Mouse (Mus musculus) embryonic fibroblast, embryonic 13.5 days (primary cell): Measurements from ENCODE around the gene Hoxb5. TPM values are rescaled to one million over a fixed set of nuclear protein-coding genes. Genes with fewer than 3 reads are reported as not detected.

Source experiments
- H3K27ac ChIP-seq: 2 replicates; pipeline ENCODE4 v1.5.1; 2012; ENCODE audit warnings: low read length, control low read depth, inconsistent platforms; ENCODE audit not compliant: insufficient read depth
- H3K4me1 ChIP-seq: 2 replicates; pipeline ENCODE4 v1.6.1; 2011; ENCODE audit warnings: low read length; ENCODE audit not compliant: control insufficient read depth, insufficient read depth
- H3K4me3 ChIP-seq: 2 replicates; pipeline ENCODE4 v1.5.1; 2011; ENCODE audit warnings: mild to moderate bottlenecking, control low read depth, low read length; ENCODE audit not compliant: insufficient read depth
- CTCF ChIP-seq: IDR thresholded peaks from 2 replicates; pipeline ENCODE4 v1.5.1; 2011; ENCODE audit warnings: mild to moderate bottlenecking, control low read depth, low read length, moderate library complexity, borderline replicate concordance; ENCODE audit not compliant: insufficient read depth
- POLR2A ChIP-seq: IDR thresholded peaks from 2 replicates; pipeline ENCODE4 v1.6.1; 2011; ENCODE audit warnings: low read depth, mild to moderate bottlenecking, control low read depth, low read length, moderate library complexity
- polyA plus RNA-seq: library from polyadenylated mRNA; stranded (reverse); fragments of >200 nt; gene quantifications from 2 replicates; pipeline ENCODE4 v1.2.4, GENCODE M21; 2011; ENCODE audit warnings: low read depth; ENCODE audit not compliant: missing spikeins, insufficient read length

Hoxb5 gene
- polyA plus RNA-seq, 1 experiment = 4.1 TPM

DNA sequence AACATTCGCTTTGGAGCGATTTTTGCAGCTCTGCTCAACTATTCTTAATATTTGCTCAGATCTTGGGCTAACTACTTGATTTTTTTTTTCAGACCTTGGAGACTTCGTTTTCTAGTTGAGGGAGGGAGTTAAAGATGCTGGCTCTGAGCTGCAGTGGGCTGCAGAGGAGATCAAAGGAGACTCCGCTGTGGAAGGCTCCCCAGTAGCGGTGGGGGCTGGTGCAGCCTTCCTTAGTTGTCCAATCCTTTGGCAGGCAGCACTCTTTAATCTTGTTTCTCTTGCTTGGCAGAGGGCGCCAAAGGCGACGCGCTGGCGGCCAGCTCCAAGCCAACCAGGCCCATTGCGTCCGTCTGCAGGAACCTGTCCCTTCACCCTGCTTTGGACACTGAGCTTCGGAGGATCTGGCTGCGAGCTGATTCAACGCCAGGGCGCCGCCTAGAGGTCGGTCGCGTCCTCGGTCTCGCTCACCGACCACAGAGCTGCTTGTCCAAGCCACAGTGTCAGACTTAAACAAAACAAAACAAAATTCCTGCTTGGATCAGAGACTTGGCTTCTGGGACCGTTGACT is 41.7 kb upstream of the Hoxb5 start:
- Histone ChIP-seq H3K27ac (peak overlapping the region; percentile 59; the same call in 1 of the 2 replicates), H3K4me3 (no peak overlapping the region), H3K4me1 (0 out of 2 replicates have a peak, but pooled peaks cover 11% of the 10 kb centered on the region)
- TF ChIP-seq CTCF (peak; percentile 85), POLR2A (no peak)

GRCm38 (mm10) chr11:96262262-96262830 is 40.8 kb upstream of the Hoxb5 start:
- Histone ChIP-seq H3K27ac (no peak overlapping the region), H3K4me3 (no peak overlapping the region), H3K4me1 (0 out of 2 replicates have a peak, but pooled peaks cover 8% of the 10 kb centered on the region)
- TF ChIP-seq POLR2A = no peak
- no peak for TF ChIP-seq CTCF

- Histone ChIP-seq H3K4me1 (0 out of 2 replicates have a peak, but pooled peaks cover 8% of the 10 kb centered on the region), H3K4me3 (no peak overlapping the region), H3K27ac (no peak overlapping the region)
- TF ChIP-seq CTCF = no peak
- no peak for TF ChIP-seq POLR2A
Observed at GRCm38 (mm10) chr11:96263636-96264389, 39.3 kb upstream of the Hoxb5 start.

GRCm38 (mm10) chr11:96264390-96265020 is 38.6 kb upstream of the Hoxb5 start:
- TF ChIP-seq POLR2A (no peak), CTCF (no peak)
- H3K4me1 ChIP-seq = 0 out of 2 replicates have a peak, but pooled peaks cover 8% of the 10 kb centered on the region
- no peak overlapping the region for H3K4me3 ChIP-seq
- no peak overlapping the region for H3K27ac ChIP-seq

GRCm38 (mm10) chr11:96265954-96266353 is 37.2 kb upstream of the Hoxb5 start:
- Histone ChIP-seq H3K4me3 (no peak overlapping the region), H3K4me1 (0 out of 2 replicates have a peak, but pooled peaks cover 5% of the 10 kb centered on the region), H3K27ac (no peak overlapping the region)
- TF ChIP-seq POLR2A (no peak), CTCF (no peak)

GRCm38 (mm10) chr11:96267021-96267920 is 35.9 kb upstream of the Hoxb5 start:
- no peak for TF ChIP-seq CTCF
- no peak for TF ChIP-seq POLR2A
- H3K27ac ChIP-seq = no peak overlapping the region
- no peak overlapping the region for H3K4me3 ChIP-seq
- no peaks in the 10 kb centered on the region for H3K4me1 ChIP-seq

GRCm38 (mm10) chr11:96268031-96268745 is 34.9 kb upstream of the Hoxb5 start:
- no peaks in the 10 kb centered on the region for H3K4me1 ChIP-seq
- TF ChIP-seq POLR2A = no peak
- TF ChIP-seq CTCF = no peak
- no peak overlapping the region for H3K4me3 ChIP-seq
- H3K27ac ChIP-seq = no peak overlapping the region; the same call in 1 of the 2 replicates

DNA sequence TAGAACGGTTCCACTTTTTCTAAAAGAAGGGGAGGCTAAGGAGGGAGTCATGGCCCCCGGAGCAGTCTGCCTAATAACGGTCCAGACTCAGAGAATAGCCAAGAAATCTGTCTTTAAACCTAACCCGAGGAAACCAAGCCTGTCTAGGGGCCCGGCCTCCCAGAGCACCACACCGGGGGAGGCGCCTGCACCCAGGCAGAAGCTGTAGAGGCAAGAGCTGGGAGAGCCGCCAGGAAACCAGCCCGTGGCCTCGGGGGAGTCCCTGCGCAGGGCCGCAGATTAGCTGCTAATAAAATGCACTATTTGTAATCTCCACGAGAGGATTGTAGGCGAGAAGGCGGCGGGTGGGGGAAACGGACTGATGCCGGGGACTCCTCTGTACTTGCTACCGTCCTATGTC is 33.3 kb upstream of the Hoxb5 start:
- TF ChIP-seq CTCF (no peak), POLR2A (no peak)
- Histone ChIP-seq H3K27ac (peak overlapping the region; percentile 90), H3K4me3 (no peak overlapping the region), H3K4me1 (no peaks in the 10 kb centered on the region)
